Mouse (Mus musculus): Measurements from ENCODE around the gene Il22ra1.
"Not testable (repeated sequence)": the region's sequence is repeated elsewhere in the genome, so short reads cannot be mapped to it uniquely, and the experiment has no call there.

The Il22ra1 gene

DNA sequence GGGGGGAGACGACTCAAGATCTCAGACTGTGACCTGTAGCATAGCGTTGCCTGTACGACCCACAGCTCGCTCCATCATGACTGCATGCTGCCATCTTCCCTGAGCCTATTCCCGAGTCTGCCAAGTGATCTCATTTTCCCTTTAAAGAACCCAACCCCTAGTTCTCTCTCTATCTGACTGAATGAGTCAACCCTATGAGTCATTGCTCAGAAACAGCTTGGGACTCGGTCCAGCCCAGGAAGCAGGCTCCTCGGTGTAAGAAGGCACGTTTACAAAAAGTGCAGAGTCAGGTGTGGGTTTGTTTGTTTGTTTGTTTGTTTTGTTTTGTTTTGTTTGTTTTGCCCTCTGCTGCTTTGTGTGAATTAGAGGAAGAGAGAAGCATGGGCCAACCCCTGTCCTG, 13.2 kb upstream of the Il22ra1 start:
- H3K9me3 ChIP-seq (ENCODE audit: low read length): no peaks in the 10 kb centered on the region
- H3K4me3 ChIP-seq (replicated peaks; ENCODE audit: low read length): no peak overlapping the region
- peaks cover 18% of the 10 kb centered on the region for H3K4me1 ChIP-seq (replicated peaks; ENCODE audit: low read depth, low read length)
- no peaks in the 10 kb centered on the region for H3K36me3 ChIP-seq (ENCODE audit: insufficient read depth, low read length)
- no peaks in the 10 kb centered on the region for H3K27me3 ChIP-seq (ENCODE audit: insufficient read depth, low read length)
- TF ChIP-seq CTCF (conservative IDR thresholded peaks at IDR 0.05; ENCODE audit: low read length) (no peak), NANOG (IDR thresholded peaks at IDR 0.05; ENCODE audit: borderline replicate concordance, low read length) (no peak), POU5F1 (IDR thresholded peaks at IDR 0.05; ENCODE audit: borderline replicate concordance, low read length) (no peak)

- H3K9me3 ChIP-seq (ENCODE audit: low read length); H3K27me3 ChIP-seq (ENCODE audit: insufficient read depth, low read length); H3K4me3 ChIP-seq (replicated peaks; ENCODE audit: low read length); H3K36me3 ChIP-seq (ENCODE audit: insufficient read depth, low read length): not testable (repeated sequence)
- peaks cover 15% of the 10 kb centered on the region for H3K4me1 ChIP-seq (replicated peaks; ENCODE audit: low read depth, low read length)
Observed at GRCm38 (mm10) chr4:135716438-135716837, 11.5 kb upstream of the Il22ra1 start.

DNA sequence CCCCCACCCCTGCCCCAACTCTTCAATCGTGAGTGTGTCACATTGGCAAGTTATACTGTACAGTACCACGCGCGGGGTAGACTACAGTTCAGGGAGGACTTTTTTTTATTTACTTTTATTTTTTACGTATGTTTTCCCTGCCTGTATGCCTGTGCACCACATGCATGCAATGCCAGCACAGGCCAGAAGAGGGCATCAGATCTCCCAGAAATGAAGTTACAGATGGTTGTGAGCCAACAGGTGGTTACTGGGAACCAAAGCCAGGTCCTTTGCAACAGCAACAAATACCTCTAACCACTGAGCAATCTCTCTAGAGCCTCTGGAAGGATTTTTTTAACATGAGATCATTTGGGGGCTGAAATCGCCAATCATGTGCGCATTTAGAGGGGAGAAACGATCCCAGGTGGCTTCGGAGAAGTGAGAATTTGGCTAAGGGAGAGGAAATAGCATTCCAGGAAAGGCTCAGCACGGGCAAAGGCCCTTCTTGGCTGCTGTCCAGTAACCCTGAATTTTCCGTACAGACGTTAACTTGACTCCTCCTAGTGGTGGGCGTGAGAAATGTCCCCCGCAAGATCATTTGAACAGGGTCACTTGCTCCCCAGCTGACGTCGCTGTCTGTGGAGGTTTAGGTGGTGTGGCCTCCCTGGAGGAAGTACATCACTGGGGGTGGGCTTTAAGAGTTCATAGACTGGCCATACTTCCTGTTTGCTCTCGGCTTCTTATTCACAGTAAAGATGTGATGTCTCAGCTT, 5.3 kb upstream of the Il22ra1 start:
- Histone ChIP-seq H3K27me3 (ENCODE audit: insufficient read depth, low read length) (peaks cover 26% of the 10 kb centered on the region), H3K9me3 (ENCODE audit: low read length) (peaks cover 7% of the 10 kb centered on the region), H3K36me3 (ENCODE audit: insufficient read depth, low read length) (no peaks in the 10 kb centered on the region), H3K4me1 (replicated peaks; ENCODE audit: low read depth, low read length) (peaks cover 15% of the 10 kb centered on the region), H3K4me3 (replicated peaks; ENCODE audit: low read length) (no peak overlapping the region)
- no peak for TF ChIP-seq POU5F1 (IDR thresholded peaks at IDR 0.05; ENCODE audit: borderline replicate concordance, low read length)
- TF ChIP-seq CTCF (conservative IDR thresholded peaks at IDR 0.05; ENCODE audit: low read length): peak; percentile 47

DNA sequence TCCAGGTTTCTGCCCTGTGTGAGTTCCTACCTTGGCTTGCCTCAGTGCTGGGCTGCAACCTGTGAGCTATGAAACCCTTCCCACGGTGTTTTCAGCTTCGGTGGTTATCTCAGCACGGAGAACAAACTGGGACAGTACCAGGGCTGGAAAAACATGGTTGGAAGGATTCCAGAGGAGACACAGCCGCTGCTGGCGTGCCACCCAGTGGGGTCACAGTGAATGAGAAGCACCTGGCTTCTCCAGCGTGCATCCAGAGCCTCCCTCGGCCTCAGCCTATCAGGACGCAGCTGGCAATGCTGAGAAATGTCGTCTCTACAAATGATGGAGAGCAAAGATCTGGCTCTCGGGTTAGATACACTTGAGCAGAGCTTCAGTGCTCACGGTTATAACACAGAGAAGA, 1.6 kb upstream of the Il22ra1 start:
- peaks cover 28% of the 10 kb centered on the region for H3K4me1 ChIP-seq (replicated peaks; ENCODE audit: low read depth, low read length)
- no peaks in the 10 kb centered on the region for H3K36me3 ChIP-seq (ENCODE audit: insufficient read depth, low read length)
- peaks cover 7% of the 10 kb centered on the region for H3K9me3 ChIP-seq (ENCODE audit: low read length)
- H3K27me3 ChIP-seq (ENCODE audit: insufficient read depth, low read length): peaks cover 48% of the 10 kb centered on the region
- peak overlapping the region; percentile 65 for H3K4me3 ChIP-seq (replicated peaks; ENCODE audit: low read length)
- TF ChIP-seq CTCF (conservative IDR thresholded peaks at IDR 0.05; ENCODE audit: low read length) (no peak), NANOG (IDR thresholded peaks at IDR 0.05; ENCODE audit: borderline replicate concordance, low read length) (no peak), POU5F1 (IDR thresholded peaks at IDR 0.05; ENCODE audit: borderline replicate concordance, low read length) (no peak)

DNA sequence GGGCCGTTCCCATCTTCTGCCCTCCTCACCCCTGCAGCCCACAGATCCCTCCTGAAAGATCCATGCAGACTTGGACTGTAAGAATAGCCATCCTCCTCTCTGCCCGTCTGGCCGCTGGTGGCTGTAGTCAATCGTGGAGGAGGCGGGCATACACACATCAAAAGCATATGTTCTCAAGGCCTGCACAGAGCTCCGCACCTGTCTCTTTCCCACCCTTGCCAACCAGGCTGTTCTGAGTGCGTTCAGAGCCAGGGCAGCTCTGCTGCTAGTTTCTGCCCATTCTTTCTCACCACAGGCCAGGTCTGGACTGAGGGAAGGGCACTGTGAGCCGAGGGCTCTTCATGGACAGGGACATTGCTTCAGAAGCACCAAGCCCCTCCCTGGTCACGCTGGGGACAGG, 2.2 kb downstream of the Il22ra1 start:
- no peaks in the 10 kb centered on the region for H3K36me3 ChIP-seq (ENCODE audit: insufficient read depth, low read length)
- peaks cover 44% of the 10 kb centered on the region for H3K27me3 ChIP-seq (ENCODE audit: insufficient read depth, low read length)
- no peak overlapping the region for H3K4me3 ChIP-seq (replicated peaks; ENCODE audit: low read length)
- peaks cover 11% of the 10 kb centered on the region for H3K9me3 ChIP-seq (ENCODE audit: low read length)
- TF ChIP-seq CTCF (conservative IDR thresholded peaks at IDR 0.05; ENCODE audit: low read length): no peak
- TF ChIP-seq NANOG (IDR thresholded peaks at IDR 0.05; ENCODE audit: borderline replicate concordance, low read length): no peak
- no peak for TF ChIP-seq POU5F1 (IDR thresholded peaks at IDR 0.05; ENCODE audit: borderline replicate concordance, low read length)
- peaks cover 28% of the 10 kb centered on the region for H3K4me1 ChIP-seq (replicated peaks; ENCODE audit: low read depth, low read length)

DNA sequence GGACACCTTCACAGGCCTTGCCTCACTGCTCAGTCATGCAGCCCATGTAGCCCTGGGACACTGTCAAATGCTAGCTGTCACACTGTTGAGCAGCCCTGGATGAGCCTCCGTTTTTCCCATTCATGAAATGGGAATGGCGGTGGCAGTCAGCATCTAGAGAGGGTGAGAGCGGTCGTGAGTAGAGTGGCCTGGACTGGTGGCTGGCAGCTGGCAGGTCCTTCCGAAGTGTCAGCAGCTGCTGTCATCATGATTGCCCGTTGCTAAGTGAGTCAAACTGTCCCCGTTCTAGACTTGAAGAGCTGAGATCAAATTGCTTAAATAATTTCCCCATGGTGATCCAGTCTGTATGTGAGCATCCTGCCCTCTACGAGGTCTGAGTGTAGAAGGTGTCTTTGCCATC, 3.0 kb downstream of the Il22ra1 start:
- Histone ChIP-seq H3K9me3 (ENCODE audit: low read length) (peaks cover 11% of the 10 kb centered on the region), H3K36me3 (ENCODE audit: insufficient read depth, low read length) (no peaks in the 10 kb centered on the region), H3K27me3 (ENCODE audit: insufficient read depth, low read length) (peaks cover 40% of the 10 kb centered on the region), H3K4me1 (replicated peaks; ENCODE audit: low read depth, low read length) (peaks cover 28% of the 10 kb centered on the region), H3K4me3 (replicated peaks; ENCODE audit: low read length) (no peak overlapping the region)
- TF ChIP-seq CTCF (conservative IDR thresholded peaks at IDR 0.05; ENCODE audit: low read length) (no peak), NANOG (IDR thresholded peaks at IDR 0.05; ENCODE audit: borderline replicate concordance, low read length) (no peak), POU5F1 (IDR thresholded peaks at IDR 0.05; ENCODE audit: borderline replicate concordance, low read length) (no peak)

DNA sequence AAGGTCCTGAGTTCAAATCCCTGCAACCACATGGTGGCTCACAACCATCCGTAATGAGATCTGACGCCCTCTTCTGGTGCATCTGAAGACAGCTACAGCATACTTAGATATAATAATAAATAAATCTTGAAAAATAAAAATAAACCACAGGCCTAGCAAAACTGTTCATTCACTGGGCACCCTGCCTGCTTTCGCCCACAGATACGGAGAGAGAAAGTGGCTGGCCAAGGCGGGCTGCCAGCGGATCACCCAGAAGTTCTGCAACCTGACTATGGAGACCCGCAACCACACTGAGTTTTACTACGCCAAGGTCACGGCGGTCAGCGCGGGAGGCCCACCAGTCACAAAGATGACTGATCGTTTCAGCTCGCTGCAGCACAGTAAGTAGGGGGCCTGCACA, 5.9 kb downstream of the Il22ra1 start:
- H3K36me3 ChIP-seq (ENCODE audit: insufficient read depth, low read length): no peaks in the 10 kb centered on the region
- H3K4me1 ChIP-seq (replicated peaks; ENCODE audit: low read depth, low read length): 0 out of 2 replicates have a peak, but pooled peaks cover 1% of the 10 kb centered on the region
- H3K27me3 ChIP-seq (ENCODE audit: insufficient read depth, low read length): peaks cover 15% of the 10 kb centered on the region
- peaks cover 11% of the 10 kb centered on the region for H3K9me3 ChIP-seq (ENCODE audit: low read length)
- no peak for TF ChIP-seq CTCF (conservative IDR thresholded peaks at IDR 0.05; ENCODE audit: low read length)
- TF ChIP-seq NANOG (IDR thresholded peaks at IDR 0.05; ENCODE audit: borderline replicate concordance, low read length): no peak
- no peak for TF ChIP-seq POU5F1 (IDR thresholded peaks at IDR 0.05; ENCODE audit: borderline replicate concordance, low read length)
- H3K4me3 ChIP-seq (replicated peaks; ENCODE audit: low read length): no peak overlapping the region

DNA sequence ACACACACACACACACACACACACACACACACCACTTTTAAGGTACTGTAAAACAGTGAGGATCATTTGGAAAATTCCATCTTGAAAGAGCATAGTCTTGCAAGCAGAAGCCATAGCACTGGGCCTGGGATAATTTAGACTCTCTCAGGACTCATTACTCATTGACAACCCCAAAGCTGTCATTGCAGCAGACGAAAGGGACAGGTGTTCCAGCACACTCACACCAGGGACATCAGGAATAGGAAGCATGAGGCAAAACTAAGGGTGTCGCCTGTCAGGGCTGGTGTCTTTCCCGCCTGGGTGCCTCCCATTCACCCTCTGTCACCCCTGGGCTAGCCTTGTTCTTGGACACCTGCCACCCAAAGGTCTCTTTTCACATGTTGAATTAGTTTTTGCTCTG, 8.9 kb downstream of the Il22ra1 start:
- Histone ChIP-seq H3K9me3 (ENCODE audit: low read length) (peaks cover 11% of the 10 kb centered on the region), H3K4me1 (replicated peaks; ENCODE audit: low read depth, low read length) (0 out of 2 replicates have a peak, but pooled peaks cover 4% of the 10 kb centered on the region), H3K36me3 (ENCODE audit: insufficient read depth, low read length) (no peaks in the 10 kb centered on the region), H3K4me3 (replicated peaks; ENCODE audit: low read length) (no peak overlapping the region), H3K27me3 (ENCODE audit: insufficient read depth, low read length) (no peaks in the 10 kb centered on the region)
- no peak for TF ChIP-seq POU5F1 (IDR thresholded peaks at IDR 0.05; ENCODE audit: borderline replicate concordance, low read length)
- no peak for TF ChIP-seq NANOG (IDR thresholded peaks at IDR 0.05; ENCODE audit: borderline replicate concordance, low read length)
- no peak for TF ChIP-seq CTCF (conservative IDR thresholded peaks at IDR 0.05; ENCODE audit: low read length)

- H3K9me3 ChIP-seq (ENCODE audit: low read length): peaks cover 11% of the 10 kb centered on the region
- no peaks in the 10 kb centered on the region for H3K36me3 ChIP-seq (ENCODE audit: insufficient read depth, low read length)
- 0 out of 2 replicates have a peak, but pooled peaks cover 4% of the 10 kb centered on the region for H3K4me1 ChIP-seq (replicated peaks; ENCODE audit: low read depth, low read length)
- no peak overlapping the region for H3K4me3 ChIP-seq (replicated peaks; ENCODE audit: low read length)
- no peak for TF ChIP-seq NANOG (IDR thresholded peaks at IDR 0.05; ENCODE audit: borderline replicate concordance, low read length)
- TF ChIP-seq POU5F1 (IDR thresholded peaks at IDR 0.05; ENCODE audit: borderline replicate concordance, low read length): no peak
- no peak for TF ChIP-seq CTCF (conservative IDR thresholded peaks at IDR 0.05; ENCODE audit: low read length)
- H3K27me3 ChIP-seq (ENCODE audit: insufficient read depth, low read length): 0 out of 2 replicates have a peak, but pooled peaks cover 3% of the 10 kb centered on the region
Observed at GRCm38 (mm10) chr4:135738237-135738636, 10.3 kb downstream of the Il22ra1 start.

Data from E14TG2a.4 (cell line).